Mouse (Mus musculus): ENCODE measurements around the gene C1qa.
A peak's percentile ranks its signal among the peaks of the same experiment; 100 is the strongest.

C1qa gene

DNA sequence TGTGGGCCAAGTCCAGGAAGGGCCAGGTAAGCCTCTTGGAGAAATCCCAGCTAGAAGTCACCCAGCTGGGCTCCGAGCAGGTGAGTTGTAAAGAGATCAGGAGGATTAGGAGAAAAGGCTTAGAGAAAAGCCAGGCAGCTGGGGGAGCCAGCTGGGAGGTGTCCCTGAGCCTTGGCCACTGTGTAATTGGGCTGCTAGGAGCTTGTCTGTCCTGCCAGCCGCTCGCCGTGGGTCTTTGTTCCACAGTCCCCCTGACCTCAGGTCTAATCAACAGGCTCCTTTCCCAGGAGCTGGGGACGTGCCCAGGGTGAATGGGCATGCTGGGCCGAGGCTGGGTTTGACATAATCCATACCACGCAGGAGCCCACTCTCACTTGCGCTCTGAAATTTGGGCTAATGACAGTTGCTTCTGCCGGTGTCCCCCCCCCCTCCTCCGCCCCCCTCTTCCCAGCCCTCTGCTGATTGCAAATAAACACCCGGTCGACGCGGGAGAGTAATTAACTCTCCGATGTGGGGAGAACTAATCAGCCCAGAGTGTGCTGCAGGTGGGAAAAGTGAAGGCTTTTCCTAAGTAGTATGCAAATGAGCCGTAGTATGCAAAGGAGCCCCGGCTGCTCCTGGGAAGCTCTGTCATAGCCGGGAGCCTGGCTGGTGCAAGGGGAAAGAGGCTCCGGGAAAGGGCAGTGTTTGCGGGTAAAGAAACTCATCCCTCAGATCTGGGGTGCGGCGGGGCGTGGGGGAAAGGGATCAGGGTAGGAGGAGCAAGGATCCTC is 6.3 kb upstream of the C1qa start:
- no peak for DNase-seq (ENCODE audit: low spot score in 2 of 2)

DNA sequence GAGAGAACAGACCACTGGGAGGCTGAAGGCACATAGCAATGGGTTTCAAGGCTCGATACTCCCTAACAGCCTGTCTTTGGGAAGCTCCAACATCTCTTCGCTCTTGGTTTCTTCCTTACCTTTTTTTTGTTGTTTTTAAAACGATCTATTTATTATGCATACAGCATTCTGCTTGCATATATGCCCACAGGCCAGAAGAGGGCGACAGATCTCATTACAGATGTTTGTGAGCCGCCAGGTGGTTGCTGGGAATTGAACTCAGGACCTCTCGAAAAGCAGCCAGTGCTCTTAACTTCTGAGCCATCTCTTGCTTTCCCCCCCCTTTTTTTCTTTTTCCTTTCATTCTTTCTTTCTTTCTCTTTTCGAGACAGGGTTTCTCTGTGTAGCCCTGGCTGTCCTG is 551 bp upstream of the C1qa start:
- no peak for DNase-seq (ENCODE audit: low spot score in 2 of 2)

DNA sequence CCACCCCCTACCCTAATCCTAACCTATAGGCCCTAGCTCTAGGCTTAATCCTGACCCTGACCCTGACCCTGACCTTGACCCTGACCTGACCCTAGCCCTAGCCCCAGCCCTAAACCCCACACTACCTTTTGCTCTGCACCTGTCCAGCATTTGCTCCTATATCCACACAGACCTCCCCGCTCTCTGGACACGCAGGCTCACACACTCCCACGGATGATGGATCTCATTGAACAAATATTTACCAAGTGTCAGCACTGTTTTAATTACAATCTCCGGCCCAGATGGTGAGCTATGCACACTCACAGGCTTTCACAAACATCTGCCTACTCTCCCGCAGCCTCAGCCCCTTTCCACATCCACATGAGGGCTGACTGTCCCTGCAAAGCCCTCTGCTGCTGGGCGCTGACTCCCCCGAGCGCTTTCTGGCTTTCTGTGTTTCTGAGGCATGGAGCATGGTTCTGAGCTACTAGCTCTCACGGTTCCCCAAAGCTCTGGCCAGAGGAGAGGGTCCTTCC is 462 bp downstream of the C1qa start:
- DNase-seq (ENCODE audit: low spot score in 2 of 2): no peak

DNA sequence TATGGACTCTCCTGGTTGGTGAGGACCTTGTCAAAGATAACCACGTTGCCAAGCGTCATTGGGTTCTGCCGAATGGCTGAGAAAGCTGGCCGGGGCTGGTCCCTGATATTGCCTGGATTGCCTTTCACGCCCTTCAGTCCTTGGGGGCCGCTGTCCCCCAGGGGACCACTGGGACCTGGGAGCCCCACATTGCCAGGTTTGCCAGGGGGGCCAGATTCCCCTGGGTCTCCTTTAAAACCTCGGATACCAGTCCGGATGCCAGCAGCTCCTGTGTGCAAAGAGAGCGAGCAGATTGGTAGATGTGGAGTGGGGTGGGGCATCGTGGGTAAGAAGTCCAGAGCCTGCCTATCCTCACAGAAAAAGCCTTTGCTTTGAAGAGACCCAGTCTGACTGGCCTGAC is 2.1 kb downstream of the C1qa start:
- DNase-seq (ENCODE audit: low spot score in 2 of 2): no peak

DNA sequence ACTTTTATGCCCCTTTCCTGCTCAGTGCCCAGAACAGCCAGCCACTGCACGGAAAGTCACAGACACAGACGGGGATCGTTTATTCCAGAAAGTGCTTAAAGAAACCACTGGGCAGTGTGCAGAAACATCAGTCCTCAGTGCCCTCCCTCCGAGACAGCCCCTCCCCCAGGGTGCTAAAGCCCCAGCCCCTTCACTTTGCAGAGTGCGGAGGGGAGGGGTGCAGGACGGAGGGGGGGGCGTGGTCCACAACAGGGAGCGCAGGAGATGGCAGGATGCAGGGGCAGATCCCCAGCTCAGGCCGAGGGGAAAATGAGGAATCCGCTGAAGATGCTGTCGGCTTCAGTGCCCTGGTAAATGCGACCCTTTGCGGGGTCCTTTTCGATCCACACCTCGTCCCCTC is 2.7 kb downstream of the C1qa start:
- no peak for DNase-seq (ENCODE audit: low spot score in 2 of 2)

DNA sequence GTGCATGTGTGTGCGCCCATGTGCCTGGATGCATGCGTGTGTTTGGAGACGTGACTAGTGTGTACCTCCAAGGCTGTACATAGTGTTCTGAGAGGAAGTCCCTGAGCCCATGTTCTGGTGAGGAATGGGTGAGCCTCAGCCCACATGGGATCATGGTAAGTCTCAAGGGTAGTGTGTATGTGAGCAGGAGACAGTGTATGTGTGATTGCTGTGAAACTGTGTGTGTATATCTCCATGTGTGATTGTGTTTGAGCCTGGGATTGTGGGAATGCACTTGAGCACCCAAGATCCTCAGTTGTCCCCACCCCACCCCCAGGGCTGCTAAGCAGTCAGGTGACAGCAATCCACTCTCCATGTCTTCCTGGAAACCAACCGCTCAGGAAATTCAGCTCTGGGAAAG is 3.8 kb downstream of the C1qa start:
- no peak for DNase-seq (ENCODE audit: low spot score in 2 of 2)

DNA sequence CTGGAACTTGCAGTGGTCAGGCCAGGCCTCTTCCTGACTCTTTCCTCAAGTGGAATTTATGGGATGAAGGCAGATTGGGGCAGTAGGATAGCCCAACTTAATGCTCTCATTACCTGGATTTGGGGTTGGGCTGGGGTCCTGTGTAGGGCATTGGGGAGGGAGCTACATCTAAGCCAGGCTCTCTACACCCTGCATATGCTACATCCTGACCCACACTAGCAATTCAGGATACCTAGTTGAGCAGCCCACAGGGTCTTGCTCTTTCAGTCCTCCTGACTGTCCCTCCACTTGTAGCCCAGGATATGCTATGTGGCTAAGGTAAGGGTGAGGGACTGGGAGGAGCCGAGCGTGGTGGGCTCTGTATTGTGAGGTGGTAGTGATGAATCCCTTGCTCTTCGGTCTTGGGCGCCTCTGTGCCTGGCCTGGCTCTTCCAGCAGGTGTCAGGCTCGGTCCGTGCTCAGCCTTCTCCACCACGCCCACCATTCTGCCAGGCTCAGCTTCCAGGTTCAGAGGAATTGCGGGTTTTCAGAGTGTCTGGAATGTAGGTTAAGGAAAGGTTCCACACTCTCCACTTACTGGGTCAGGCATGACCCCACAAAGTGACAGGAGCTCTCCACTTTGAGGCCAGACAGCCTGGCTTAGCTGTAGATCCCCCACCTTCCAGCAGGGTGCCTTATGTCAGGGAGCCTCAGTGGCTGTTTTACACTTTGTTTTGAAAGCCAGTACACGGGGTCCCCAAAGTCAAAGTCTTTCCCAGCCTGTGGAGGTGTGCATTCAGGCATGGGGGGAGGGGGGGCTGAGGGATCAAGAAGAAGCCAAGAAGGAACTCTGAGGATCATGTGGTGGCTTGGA is 4.7 kb downstream of the C1qa start:
- DNase-seq (ENCODE audit: low spot score in 2 of 2): no peak

DNA sequence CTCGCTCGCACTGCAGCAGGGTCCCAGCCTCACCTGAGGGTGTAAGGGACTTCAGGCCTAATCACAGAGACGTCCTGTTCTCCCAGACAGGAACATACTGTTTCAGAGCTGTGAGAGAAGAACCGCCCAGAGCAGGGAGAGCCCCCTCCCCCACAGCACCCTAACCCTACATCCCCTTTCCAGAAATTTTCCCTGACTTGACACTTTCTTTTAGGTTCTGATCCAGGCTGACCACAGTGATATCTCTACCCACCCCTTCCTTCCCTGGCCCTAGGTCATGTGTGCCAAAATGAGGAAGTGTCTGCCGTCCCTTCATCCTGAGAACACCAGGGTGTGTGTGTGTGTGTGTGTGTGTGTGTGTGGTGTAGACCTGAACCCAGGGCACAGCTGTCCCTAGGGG is 5.8 kb downstream of the C1qa start, which contains the start of gene C1qc:
Gene C1qc (minus strand): TSS at position 255 of the 400 bp plus-strand sequence.
- DNase-seq (ENCODE audit: low spot score in 2 of 2): peak; percentile 37 to 70

DNA sequence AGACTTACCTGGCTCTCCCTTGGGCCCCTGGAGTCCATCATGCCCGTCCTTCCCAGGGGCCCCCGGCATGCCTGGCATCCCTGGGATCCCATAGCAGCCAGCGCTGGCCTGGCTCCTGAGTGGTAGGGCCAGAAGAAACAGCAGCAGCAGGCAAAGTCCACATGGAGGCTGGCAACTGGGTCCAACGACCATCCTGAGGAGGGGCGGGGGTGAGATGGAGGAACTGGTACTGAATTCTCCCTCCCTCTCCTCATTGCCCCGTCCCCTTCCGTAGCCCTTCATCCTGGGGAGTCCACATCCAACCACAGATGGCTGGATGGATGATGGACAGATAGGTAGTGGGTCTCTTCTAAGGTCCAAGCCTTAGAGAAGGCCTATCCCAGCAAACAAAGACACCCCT is 6.2 kb downstream of the C1qa start:
- no peak for DNase-seq (ENCODE audit: low spot score in 2 of 2)

DNA sequence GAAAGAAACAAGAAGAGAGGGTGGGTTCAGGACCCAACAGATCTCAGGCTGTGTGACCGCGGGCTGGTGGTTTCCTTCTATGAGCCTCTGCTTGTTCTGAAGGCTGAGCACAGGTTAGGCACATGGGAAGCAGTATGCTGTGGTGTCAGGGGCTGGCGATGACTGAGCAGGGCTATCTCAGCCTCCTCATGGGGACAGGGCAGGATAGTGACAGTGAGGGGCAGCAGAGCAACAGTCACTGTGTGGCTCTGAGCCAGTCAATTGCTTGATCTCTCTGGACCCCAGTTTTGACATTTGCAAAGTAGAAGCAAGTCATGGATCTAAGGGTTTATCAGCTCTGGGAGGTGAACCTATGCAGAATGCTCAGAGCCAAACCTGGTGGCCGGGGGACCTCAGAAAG is 7.5 kb downstream of the C1qa start:
- DNase-seq (ENCODE audit: low spot score in 2 of 2): no peak

DNA sequence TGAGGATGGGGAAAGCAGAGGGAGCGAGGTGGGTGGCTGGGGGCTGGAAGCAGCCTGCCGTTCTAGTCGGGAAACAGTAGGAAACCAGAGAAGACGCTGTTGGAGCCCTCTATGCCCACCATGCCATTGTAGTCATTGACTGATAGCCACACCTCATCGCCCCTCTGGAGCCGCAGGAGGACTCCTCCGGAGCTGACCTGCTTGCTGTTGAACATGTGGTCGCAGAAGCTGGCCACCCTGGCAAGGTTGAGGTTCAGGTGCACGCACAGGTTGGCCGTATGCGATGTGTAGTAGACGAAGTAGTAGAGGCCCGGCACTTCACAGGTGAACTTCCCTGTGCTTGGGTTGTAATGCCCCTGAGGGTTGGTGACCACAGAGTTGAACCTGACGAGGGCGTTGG is 8.6 kb downstream of the C1qa start:
- no peak for DNase-seq (ENCODE audit: low spot score in 2 of 2)

DNA sequence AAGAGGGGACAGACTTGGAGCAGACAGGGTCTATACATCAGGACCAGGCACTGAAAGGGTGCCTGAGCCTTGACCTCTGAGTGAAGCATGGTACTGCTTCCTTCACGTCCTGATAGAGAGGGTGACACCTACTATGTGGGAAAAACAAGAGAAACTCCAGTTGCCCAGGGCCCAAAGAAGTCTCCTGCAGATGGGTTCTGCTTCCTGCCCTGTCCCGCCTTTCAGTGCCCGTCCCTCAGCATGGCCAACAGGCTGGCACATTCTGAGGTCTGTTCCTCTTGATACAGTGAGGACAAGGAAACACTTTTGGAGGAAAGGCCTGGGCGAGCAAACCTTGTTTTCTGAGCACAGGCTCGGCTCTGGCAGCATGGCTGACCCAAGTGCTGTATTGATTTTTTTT is 10.9 kb downstream of the C1qa start:
- no peak for DNase-seq (ENCODE audit: low spot score in 2 of 2)

DNA sequence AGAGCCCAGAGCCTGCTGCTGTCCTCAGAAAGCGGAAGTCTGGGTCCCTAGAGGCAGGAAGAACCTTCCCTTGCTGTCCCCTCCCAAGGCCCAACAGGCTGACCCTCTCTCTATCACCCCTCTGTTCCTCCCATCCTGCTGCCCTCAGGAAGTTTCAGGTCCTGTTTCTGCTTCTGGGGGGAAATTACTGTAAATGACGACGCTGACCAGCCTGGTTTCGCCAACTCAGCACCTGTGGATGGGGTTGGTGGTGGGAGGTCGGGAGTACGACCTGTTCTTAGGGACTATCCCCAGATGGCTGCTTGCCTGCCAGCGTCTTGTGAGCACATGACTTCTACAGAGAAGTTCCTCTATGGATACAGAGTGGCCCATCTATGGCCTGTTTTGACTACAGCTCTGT is 12.5 kb downstream of the C1qa start, which contains the start of gene C1qb:
Gene C1qb (minus strand): TSS at position 87 of the 400 bp plus-strand sequence.
- peak; percentile 24 to 80 for DNase-seq (ENCODE audit: low spot score in 2 of 2)

DNA sequence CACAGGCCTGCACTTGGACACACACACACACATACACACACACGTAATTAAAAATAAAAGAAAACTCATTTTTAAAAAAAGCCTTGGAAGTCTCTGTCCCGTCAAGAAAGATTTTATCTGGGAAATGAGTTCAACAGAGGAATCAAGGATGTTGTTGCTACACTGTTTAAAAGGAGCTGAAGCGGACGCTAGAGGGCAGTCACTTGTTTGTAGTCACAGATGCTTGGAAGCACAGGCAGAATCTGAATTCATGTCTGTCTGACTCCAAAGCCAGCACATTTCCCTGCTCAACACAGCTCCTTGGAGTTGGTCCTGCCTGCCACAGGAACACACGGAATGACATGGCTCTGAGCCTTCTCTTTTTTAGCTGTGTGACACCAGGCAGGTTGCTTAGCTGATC is 20.0 kb downstream of the C1qa start:
- no peak for DNase-seq (ENCODE audit: low spot score in 2 of 2)

DNA sequence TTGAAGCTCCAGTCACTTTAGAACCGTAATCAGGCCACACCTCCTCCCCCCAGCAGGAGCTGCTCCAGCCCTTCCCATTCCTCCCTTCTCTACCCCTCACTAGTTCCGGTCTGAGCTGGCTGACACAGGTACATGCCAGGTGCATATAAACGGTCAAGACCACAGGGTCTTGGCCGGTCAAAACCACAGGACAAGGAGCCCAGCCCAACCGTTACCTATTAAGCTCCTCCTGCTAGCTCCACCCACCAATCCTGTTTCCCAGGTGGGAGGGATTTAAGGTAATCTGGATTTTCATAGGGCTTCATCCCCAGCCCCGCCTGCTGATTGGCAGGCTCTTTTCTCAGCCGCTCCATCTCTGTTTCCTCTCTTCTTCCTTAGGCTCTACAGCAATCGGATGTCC is 20.4 kb downstream of the C1qa start:
- DNase-seq (ENCODE audit: low spot score in 2 of 2): no peak

DNA sequence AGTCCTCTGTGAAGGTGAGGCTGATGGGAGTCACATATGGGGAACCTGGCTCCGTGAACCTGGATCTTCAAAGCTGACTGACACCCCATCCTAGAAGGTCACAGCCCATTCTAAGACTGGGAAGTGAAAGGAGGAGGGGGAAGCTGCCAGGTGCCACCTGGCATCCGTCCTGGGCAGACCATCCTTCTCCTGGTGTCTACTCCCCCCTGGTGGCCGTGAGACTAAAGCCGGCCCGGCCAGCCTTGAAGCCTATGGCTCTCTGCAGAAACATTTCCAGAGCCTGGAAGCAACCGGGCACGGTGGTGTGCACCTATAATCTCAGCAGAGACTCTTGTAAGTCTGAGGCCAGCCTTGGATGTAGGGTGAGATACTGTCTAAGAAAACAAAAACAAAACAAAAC is 21.6 kb downstream of the C1qa start:
- DNase-seq (ENCODE audit: low spot score in 2 of 2): no peak

DNA sequence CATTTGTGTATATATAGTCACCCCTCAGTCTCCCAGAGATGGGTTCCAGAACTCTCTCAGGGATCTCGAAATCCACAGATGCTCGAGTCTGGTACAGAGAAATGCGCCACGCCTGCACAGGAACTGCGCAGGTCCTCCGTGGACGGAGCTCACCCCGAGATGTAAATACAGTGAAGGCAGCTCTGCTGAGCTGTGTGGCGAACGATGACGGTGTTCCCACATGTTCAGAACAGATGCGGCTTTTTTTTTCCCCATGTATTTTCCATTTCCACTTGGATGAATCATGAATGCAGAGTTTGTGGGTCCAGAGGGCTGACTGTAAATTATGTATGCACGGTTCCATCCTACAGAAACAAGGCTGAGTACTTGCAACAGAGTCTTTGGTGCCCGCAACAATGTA is 23.6 kb downstream of the C1qa start:
- DNase-seq (ENCODE audit: low spot score in 2 of 2): no peak

DNA sequence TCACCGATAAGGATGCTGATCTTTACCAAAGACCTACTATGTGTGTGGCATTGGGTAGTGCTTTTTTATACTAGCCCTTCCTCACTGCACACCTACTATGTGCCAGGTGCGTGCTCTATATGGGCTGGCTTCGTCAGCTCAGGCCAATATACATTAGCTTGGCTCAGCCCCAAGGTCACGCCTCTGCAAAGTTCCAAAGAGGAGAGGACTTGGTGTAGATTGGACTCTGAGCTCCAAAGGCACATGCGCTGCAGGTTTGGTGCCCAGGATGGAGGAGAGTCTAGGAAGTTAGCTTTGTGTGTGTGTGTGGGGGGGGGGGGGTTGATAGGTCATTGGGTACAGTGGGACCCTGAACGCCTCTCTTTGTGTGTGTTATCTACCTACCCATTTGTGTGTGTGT is 30.2 kb downstream of the C1qa start:
- no peak for DNase-seq (ENCODE audit: low spot score in 2 of 2)

DNA sequence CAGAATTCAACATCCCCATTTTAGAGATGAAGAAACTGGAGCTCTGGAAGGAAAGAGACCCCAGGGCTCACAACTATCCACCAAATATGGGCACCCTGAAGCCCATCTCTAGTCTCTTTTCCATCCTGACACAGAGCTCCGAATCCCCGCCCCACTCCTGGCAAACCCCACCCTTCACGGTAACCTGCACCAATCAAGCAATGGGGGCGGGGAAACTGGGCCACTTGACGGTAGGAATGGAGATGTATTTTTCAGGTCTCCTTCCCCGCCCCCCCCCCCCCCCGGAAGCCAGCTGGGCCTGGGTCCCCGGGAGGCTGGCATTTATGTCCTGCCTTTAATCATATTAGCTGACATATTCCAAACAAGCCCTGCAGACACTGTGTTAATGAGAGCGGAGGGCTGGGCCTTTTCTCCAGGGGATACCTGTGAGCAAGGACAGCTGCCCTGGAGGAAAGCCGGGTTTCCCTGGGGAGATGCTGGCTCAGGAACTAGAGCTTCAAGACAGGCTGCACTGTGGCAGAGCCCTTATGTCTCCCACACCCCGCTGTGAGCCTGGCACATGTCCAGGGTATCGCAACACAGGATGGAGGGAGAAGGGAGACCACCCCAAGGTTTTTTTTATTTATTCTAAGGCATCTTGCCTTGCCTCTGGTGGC is 30.8 kb downstream of the C1qa start:
- DNase-seq (ENCODE audit: low spot score in 2 of 2): no peak

DNA sequence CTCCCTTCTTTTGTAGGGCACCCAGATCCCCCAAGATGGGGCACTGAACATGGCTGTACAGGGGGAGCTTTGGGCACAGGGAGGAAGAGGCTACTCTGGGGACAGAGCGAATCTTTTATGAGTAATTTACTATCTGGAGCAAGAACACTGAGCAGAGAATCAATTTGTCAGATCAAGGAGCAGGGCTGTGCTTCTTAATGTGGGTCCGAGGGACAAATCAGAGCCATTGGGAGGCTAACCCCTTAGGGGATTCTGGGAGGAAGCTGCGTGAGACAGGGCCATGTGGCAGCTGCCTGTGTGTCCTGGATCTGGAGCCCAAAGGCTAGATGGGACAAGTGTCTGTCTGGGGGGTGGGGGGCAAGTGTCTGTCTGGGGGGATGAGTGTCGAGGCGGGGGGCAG is 33.1 kb downstream of the C1qa start:
- DNase-seq (ENCODE audit: low spot score in 2 of 2): no peak

DNA sequence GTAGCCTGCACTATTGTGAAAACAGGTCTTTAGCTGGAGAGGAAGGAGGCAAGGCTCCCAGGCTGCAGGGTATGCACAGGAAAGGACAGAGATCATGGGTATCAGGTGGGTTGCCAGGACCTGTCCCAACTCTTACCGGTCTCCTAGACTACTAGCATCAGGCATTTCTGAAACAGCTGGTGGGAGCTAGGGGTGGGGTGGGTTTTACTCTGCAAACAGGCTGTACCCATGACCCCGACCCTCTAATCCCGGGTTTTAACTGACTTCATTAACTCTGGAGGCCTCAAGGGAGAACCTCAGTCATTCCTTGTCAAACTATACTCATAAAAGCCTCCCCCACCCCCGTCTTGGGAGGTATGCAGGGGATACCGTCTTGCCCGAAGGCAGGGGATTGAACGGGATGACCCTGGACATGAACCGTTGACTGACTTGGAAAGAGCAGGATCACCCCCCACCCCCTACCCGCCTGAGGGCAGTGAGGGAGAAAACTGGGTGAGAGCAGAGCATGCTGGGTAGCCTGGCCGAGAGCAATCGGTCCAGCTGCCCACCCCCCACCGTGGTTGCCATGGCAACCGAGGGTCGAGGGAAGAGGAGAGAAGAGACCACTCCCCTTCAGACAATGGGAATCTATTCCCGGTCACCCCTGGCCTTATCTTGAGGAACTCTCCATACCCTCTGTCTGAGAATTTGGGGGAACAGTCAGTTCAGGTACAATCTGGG is 33.7 kb downstream of the C1qa start:
- DNase-seq (ENCODE audit: low spot score in 2 of 2): no peak

DNA sequence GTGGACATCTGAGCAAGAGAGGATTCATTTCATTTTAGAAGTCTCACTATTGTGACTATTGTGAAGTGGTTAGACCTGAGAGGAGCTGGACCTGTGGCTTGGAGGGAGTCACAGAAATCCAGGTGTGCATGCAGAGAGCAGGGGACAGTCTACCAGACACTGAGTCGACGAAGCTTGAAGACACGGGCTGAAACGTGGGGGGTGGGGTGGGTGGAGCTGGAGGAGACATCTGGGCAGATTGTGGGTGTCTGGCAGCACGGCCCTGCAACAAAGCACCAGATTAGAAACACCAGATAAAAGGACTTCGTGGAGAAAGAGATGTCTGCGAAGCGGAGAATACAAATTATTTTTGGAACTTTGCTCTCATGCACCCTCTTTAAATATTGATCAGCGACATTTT is 35.1 kb downstream of the C1qa start:
- no peak for DNase-seq (ENCODE audit: low spot score in 2 of 2)
